Mouse (Mus musculus) thymus, postnatal 36 days (tissue): Measurements from ENCODE around the gene Pnpla6.

ENCODE experiments used
- DNase-seq, 2 experiments: peaks; one replicate each; pipeline ENCODE4 v3.0.0; 2022; ENCODE audit warnings: mixed read lengths in 2 of 2

The Pnpla6 gene

DNA sequence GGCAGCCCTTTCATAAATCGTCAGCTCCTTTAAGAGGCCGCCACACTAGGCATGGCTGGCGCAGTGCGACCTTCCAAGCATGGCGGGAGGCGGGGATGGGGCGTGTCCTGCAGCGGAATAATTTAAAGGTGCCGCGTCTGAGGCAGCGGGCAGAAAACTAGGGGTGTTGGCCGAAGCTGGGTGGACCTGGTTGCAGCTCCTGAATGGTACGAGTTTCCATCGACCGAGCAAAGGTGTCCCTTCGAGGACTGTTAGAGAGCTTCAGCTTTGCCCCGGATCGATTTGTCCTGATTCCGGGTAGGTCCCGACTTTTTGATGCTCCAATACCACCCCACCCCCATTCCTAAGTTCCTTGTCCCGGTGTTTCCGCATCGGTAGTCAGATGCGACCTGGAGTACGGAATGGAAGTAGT, at the start of gene Pnpla6:
Gene Pnpla6, plus strand, starts transcription at position 125 of the 412 bp plus-strand sequence.
- peak; percentile 85 to 87 for DNase-seq

DNA sequence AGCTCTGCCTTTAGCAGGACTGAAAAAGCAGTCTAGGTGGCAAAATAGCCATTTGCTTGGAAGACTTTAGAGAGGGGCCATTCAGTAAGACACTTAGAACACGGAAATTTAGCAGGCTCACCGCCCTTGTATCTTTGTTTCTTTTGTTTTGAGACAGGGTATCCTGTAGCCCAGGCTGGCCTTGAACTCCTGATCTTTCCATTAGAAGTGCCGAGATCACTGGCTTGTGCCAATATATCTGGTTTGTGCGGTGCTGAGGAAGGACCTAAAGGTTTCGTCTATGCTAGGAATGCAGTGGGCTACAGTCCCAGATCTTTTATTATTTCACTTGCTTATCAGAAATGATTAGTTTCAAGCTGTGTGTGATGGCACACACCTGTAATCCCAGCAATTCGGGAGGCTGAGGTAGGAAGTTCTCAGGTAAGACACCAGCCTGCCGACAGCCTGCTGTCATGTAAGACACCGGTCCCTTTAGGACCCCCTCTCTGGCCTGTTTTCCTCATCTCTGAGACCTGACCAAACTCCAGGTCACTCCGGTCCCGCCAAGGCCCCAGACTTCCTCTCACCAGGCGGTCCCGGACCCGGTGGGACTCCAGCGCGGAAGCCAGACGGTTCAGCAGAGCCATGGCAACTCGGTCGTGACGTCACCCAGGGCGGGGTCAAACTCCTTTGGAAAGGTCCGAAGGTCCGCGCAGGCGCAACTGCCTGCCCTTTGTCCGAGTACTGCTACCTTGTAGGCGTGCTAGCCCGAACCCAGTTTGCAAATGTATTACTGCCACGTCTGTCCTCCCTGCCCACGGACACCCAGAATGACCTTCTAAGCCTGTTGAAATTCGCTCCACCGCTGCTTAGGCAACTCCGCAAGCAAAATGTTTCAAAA, 47.9 kb upstream of the Pnpla6 start, which contains the start of gene Pex11g:
Gene Pex11g, minus strand, starts transcription at position 675 of the 880 bp plus-strand sequence.
- peak; percentile 89 to 91 for DNase-seq

DNA sequence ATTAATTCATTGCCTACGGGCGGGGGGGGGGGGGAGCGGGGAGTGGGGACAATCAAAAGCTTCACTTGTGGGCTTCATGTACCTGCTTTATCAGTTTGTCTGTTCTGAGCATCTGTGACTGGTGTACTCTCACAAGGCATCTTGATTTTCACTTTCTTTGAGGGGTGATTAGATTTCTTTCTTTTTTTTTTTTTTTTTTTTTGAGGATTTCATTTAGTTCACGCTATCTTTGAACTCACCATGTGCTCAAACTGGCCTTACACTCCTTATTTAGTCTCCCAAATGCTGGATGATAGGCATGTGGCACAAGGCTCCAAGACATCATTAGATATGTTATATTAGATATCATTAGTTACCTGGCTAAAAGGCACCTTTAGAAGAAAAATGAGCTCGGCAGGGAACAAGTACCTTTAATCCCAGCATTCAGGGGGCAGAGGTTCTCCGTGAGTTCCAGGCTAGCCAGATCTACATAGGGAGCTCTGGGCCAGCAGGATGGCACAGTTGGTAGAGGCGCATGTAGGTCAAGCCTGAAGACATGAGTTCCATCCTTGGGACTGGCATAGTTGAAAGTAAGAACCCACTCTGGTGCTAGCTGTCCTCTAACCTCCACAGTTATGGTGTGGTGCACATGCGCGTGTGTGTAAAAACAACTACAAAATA, 47.2 kb upstream of the Pnpla6 start:
- DNase-seq: no peak

DNA sequence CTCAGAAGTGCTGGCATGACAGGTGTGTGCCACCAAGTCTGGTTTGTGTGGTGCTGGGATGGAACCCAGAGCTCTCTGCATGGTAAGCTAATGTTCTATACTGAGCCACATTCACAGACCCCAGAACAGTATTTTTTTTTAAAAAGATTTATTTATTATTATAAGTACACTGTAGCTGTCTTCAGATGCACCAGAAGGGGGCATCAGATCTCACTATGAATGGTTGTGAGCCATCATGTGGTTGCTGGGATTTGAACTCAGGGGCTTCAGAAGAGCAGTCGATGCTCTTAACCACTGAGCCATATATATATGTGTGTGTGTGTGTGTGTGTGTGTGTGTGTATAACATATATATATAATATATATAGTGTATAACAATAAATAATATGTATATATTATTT, 46.3 kb upstream of the Pnpla6 start:
- DNase-seq: no peak

DNA sequence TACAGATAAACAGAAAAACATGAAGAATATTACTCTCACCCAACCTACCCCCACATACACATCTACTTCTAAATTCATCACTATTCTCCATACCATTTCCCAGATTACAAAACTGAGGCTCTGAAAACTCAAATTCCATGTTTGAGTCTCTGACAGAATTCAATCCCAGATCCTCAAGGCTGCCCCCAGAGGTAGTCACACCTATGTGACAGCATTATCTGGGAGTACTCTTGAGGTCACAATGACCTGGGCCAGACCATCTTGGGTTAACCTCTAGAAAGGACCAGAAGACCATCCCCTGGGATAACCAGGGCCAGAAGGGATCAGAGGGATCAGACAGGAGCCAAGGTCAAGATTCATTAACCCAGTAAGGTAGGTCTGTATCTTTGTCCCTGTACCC, 44.6 kb upstream of the Pnpla6 start, which contains the start of gene Tex45:
Gene Tex45, plus strand, starts transcription at position 301 of the 400 bp plus-strand sequence.
- DNase-seq: no peak

DNA sequence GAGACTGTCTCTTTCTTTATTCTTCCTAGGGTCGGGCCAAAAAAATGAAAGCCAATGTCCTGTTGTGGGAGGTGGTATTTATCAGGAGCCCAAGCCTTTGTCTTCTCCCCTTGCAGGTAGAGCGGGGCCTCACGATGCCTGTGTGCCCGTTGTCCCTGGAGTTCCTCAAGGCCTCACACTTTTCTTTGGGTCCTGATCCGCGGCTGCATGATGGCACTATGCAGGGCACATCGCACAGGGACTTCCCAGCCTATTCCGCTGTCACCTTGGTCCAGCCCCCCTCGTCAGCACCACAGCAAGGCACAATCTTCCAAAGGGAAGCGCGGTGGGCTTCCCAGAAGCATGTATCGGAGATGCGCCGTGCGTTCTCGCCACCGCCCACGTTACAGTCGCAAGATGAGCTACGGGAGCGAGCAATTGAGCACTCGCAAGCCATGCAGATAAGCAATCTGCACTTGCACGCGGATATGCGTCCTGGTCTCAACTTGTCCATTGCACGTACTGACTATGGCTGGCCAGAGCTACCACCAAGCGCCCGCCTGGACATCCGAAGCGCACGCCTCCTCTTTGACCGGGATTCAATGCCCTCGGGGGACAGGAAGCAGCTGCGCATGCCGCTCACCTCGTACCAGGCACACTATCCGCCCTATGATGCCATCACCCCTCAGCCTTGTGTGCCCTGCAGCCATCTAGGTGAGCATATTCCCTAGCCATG, 39.3 kb upstream of the Pnpla6 start:
- no peak for DNase-seq

GRCm38 (mm10) chr8:3480221-3480785, 34.9 kb upstream of the Pnpla6 start:
- no peak for DNase-seq

DNA sequence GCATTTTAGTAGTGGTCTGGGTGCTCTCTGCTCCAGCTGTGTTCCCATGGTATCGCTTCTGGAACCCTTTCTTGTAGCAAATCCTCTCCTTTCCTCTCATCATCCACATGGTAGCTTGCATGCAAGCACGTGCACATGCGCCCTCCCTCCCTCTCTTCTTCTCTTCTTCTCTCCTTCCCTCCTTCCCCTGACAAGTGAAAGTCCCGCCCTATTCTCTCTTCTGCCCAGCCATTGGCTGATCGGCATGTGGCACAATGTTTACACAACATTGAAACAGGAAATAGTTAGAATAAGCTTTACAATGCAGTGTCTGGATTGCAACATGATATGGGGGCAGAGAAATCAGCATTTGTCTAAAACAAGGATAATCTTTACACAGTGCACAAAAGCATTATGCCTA, 33.6 kb upstream of the Pnpla6 start:
- DNase-seq: no peak

DNA sequence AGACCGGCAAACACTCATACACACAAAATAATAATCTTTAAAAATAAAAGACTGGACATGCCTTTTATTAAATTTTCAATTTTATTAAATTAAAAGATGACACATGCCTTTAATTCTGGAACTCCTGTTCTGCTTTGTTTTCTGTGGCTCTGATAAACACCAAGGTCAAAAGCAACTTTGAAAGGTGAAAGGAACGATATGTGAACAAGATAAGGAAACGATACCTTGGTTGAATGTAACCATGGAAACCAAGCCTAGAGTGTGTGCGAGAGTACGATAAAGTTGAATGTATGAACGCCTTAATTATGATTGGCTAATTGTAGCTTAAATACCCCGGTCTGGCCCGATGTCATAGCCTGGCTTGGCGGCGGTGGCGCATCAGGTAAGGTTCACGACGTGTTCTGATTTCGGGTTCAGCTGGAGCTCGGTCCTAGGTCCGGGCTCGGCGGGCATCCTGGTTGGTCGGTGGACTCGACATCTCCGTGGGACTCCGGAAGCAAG, 32.9 kb upstream of the Pnpla6 start:
- no peak for DNase-seq

GRCm38 (mm10) chr8:3483546-3483945, 31.6 kb upstream of the Pnpla6 start:
- DNase-seq: no peak

GRCm38 (mm10) chr8:3485192-3485591, 30.0 kb upstream of the Pnpla6 start:
- no peak for DNase-seq

- peak; percentile 70 to 80 for DNase-seq
Measured at GRCm38 (mm10) chr8:3492901-3493844, 22.0 kb upstream of the Pnpla6 start, which contains the start of gene Zfp358. Gene Zfp358 (plus strand): TSS chr8:3493138.

GRCm38 (mm10) chr8:3493845-3494208, 21.4 kb upstream of the Pnpla6 start:
- no peak for DNase-seq

DNA sequence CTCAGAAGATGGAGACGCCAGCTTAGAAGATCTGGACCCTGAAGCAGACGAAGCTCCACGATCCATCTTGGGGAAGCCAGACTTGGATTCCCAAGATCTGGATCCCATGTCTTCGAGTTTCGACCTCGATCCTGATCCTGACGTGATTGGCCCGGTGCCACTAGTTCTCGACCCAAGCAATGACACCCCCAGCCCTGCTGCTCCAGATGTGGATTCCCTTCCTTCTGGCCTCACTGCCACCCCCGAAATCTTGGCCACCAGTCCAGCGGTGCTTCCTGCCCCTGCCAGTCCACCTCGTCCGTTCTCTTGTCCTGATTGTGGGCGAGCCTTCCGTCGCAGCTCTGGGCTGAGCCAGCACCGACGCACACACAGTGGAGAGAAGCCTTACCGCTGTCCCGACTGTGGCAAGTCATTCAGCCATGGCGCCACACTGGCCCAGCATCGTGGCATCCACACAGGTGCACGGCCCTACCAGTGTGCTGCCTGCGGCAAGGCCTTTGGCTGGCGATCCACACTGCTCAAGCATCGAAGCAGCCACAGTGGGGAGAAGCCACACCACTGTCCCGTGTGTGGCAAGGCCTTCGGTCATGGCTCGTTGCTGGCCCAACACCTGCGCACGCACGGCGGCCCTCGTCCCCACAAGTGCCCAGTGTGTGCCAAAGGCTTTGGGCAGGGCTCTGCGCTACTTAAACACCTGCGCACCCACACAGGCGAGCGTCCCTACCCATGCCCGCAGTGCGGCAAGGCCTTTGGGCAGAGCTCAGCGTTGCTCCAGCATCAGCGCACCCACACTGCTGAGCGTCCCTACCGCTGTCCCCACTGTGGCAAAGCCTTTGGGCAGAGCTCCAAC, 19.4 kb upstream of the Pnpla6 start:
- no peak for DNase-seq

- DNase-seq: no peak
Measured at GRCm38 (mm10) chr8:3496428-3496748, 18.8 kb upstream of the Pnpla6 start.

GRCm38 (mm10) chr8:3498583-3498982, 16.6 kb upstream of the Pnpla6 start:
- DNase-seq: no peak

DNA sequence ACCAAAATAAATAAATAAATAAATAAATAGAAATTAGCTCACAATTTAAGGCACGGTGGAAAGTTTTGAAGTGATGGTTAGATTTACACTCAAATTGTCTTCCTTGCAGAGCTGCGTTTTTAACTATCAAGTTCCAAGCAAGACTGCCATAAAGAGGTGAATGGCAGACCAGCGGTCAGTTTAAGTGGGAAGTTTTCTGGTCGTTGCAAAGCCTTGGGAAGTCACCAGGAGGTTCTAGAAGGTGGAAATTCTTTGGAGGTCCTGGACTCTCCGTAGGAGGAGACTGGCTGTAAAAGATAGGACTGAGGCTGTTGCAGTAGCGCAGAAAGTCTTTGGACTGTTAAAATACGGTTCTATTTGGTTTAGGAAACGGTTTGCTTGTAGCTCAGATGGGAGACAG, 15.4 kb upstream of the Pnpla6 start:
- DNase-seq: no peak

GRCm38 (mm10) chr8:3500235-3501090, 14.7 kb upstream of the Pnpla6 start, which contains the start of gene Mcoln1:
Gene Mcoln1 (plus strand): TSS chr8:3500457.
- DNase-seq: peak; percentile 97 to 98

- no peak for DNase-seq
Measured at GRCm38 (mm10) chr8:3502217-3502616, 13.0 kb upstream of the Pnpla6 start.
